Mouse (Mus musculus): Measurements from ENCODE around the gene Nrip2.

The Nrip2 gene

GRCm38 (mm10) chr6:128399421-128400185, 507 bp downstream of the Nrip2 start:
- no peak for DNase-seq

- DNase-seq, result no peak
Measured at GRCm38 (mm10) chr6:128404708-128405107, 5.6 kb downstream of the Nrip2 start.

GRCm38 (mm10) chr6:128408544-128409125, 9.5 kb downstream of the Nrip2 start:
- DNase-seq, result no peak

- DNase-seq, result no peak
Measured at GRCm38 (mm10) chr6:128410305-128410704, 11.2 kb downstream of the Nrip2 start.

- DNase-seq, result peak; percentile 91
Measured at GRCm38 (mm10) chr6:128411115-128411514, 12.0 kb downstream of the Nrip2 start.

- DNase-seq, result no peak
Measured at GRCm38 (mm10) chr6:128416169-128416568, 17.1 kb downstream of the Nrip2 start.

GRCm38 (mm10) chr6:128418076-128418475, 19.0 kb downstream of the Nrip2 start:
- DNase-seq, result no peak

- DNase-seq, result no peak
Measured at GRCm38 (mm10) chr6:128421036-128421435, 21.9 kb downstream of the Nrip2 start.

GRCm38 (mm10) chr6:128421480-128421879, 22.4 kb downstream of the Nrip2 start:
- no peak for DNase-seq

- DNase-seq, result no peak
Measured at GRCm38 (mm10) chr6:128423496-128424268, 24.6 kb downstream of the Nrip2 start.

- peak; percentile 96 to 97 for DNase-seq
Measured at GRCm38 (mm10) chr6:128424269-128425019, 25.3 kb downstream of the Nrip2 start, which contains the start of gene Itfg2. Itfg2 (minus strand) TSS chr6:128424931.

- DNase-seq, result no peak
Measured at GRCm38 (mm10) chr6:128425046-128425445, 25.9 kb downstream of the Nrip2 start.

GRCm38 (mm10) chr6:128427571-128427970, 28.5 kb downstream of the Nrip2 start:
- DNase-seq, result no peak

GRCm38 (mm10) chr6:128429300-128429699, 30.2 kb downstream of the Nrip2 start:
- no peak for DNase-seq

GRCm38 (mm10) chr6:128429826-128430225, 30.7 kb downstream of the Nrip2 start:
- no peak for DNase-seq

- DNase-seq, result no peak
Measured at GRCm38 (mm10) chr6:128432356-128432915, 33.3 kb downstream of the Nrip2 start.

GRCm38 (mm10) chr6:128433566-128433965, 34.5 kb downstream of the Nrip2 start:
- no peak for DNase-seq

GRCm38 (mm10) chr6:128435474-128435873, 36.4 kb downstream of the Nrip2 start:
- no peak for DNase-seq

- no peak for DNase-seq
Measured at GRCm38 (mm10) chr6:128436356-128437005, 37.4 kb downstream of the Nrip2 start.

- no peak for DNase-seq
Measured at GRCm38 (mm10) chr6:128437288-128437687, 38.2 kb downstream of the Nrip2 start.

GRCm38 (mm10) chr6:128437731-128438316, 38.7 kb downstream of the Nrip2 start:
- peak; percentile 56 to 58 for DNase-seq

All from B cell, adult 2 months (primary cell).